Mouse (Mus musculus): ENCODE results near the gene Irf2bpl. TPM values are rescaled to one million over a fixed set of nuclear protein-coding genes. Genes with fewer than 3 reads are reported as not detected.

The Irf2bpl gene
- total RNA-seq, 2 experiments from 2014 or later = 76.4 to 76.9 TPM

GRCm38 (mm10) chr12:86867271-86868223, 17.1 kb downstream of the Irf2bpl start:
- DNase-seq (ENCODE audit: low spot score in 2 of 2) = no peak

- no peak for DNase-seq (ENCODE audit: low spot score in 2 of 2)
Observed at GRCm38 (mm10) chr12:86864316-86865020, 20.1 kb downstream of the Irf2bpl start.

GRCm38 (mm10) chr12:86859924-86860790, 24.4 kb downstream of the Irf2bpl start:
- DNase-seq (ENCODE audit: low spot score in 2 of 2) = no peak

- no peak for DNase-seq (ENCODE audit: low spot score in 2 of 2)
Observed at GRCm38 (mm10) chr12:86858983-86859872, 25.4 kb downstream of the Irf2bpl start.

GRCm38 (mm10) chr12:86858498-86858897, 26.1 kb downstream of the Irf2bpl start:
- no peak for DNase-seq (ENCODE audit: low spot score in 2 of 2)

- no peak for DNase-seq (ENCODE audit: low spot score in 2 of 2)
Observed at GRCm38 (mm10) chr12:86857290-86857689, 27.3 kb downstream of the Irf2bpl start.

GRCm38 (mm10) chr12:86855670-86856069, 28.9 kb downstream of the Irf2bpl start:
- peak in 1 of 2 experiments; percentile 63 for DNase-seq (ENCODE audit: low spot score in 2 of 2)

GRCm38 (mm10) chr12:86853516-86853915, 31.1 kb downstream of the Irf2bpl start:
- no peak for DNase-seq (ENCODE audit: low spot score in 2 of 2)

GRCm38 (mm10) chr12:86851313-86851712, 33.3 kb downstream of the Irf2bpl start:
- no peak for DNase-seq (ENCODE audit: low spot score in 2 of 2)

- DNase-seq (ENCODE audit: low spot score in 2 of 2) = no peak
Observed at GRCm38 (mm10) chr12:86850746-86851145, 33.9 kb downstream of the Irf2bpl start.

GRCm38 (mm10) chr12:86849945-86850626, 34.5 kb downstream of the Irf2bpl start:
- peak; percentile 48 to 53 for DNase-seq (ENCODE audit: low spot score in 2 of 2)

GRCm38 (mm10) chr12:86842866-86843459, 41.6 kb downstream of the Irf2bpl start:
- no peak for DNase-seq (ENCODE audit: low spot score in 2 of 2)

- DNase-seq (ENCODE audit: low spot score in 2 of 2) = no peak
Observed at GRCm38 (mm10) chr12:86840526-86840925, 44.1 kb downstream of the Irf2bpl start.

- no peak for DNase-seq (ENCODE audit: low spot score in 2 of 2)
Observed at GRCm38 (mm10) chr12:86838181-86838580, 46.4 kb downstream of the Irf2bpl start.

- peak in 1 of 2 experiments; percentile 84 for DNase-seq (ENCODE audit: low spot score in 2 of 2)
Observed at GRCm38 (mm10) chr12:86836431-86837047, 48.1 kb downstream of the Irf2bpl start.

GRCm38 (mm10) chr12:86835899-86836298, 48.7 kb downstream of the Irf2bpl start:
- DNase-seq (ENCODE audit: low spot score in 2 of 2) = no peak

GRCm38 (mm10) chr12:86834416-86834772, 50.2 kb downstream of the Irf2bpl start:
- DNase-seq (ENCODE audit: low spot score in 2 of 2) = no peak

GRCm38 (mm10) chr12:86833711-86834415, 50.7 kb downstream of the Irf2bpl start:
- DNase-seq (ENCODE audit: low spot score in 2 of 2) = peak in 1 of 2 experiments; percentile 42

Data from layer of hippocampus, adult 18-20 months (tissue).